Mouse (Mus musculus): ENCODE results near the gene Parvb. TPM values are rescaled to one million over a fixed set of nuclear protein-coding genes. Genes with fewer than 3 reads are reported as not detected.

Parvb gene
- total and polyA plus RNA-seq, 3 experiments = 4.8 to 58.0 TPM; not detected in 1

DNA sequence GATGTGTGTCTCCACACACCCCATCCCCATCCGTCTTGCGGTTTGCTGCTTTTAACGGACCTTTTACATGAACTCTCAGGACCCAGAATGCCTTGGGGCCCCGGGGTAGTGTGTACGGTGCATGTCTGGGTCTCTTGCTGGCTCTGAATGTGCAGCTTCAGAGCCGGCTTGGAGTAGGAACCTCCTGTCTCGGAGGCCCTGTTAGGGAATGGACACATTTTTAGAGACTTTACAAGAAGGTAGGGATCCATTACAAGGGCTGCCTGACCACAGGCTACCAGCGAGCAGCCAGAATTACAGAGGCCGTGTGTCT lies 81.7 kb downstream of the Parvb start:
- H3K79me2 ChIP-seq (ENCODE audit: control insufficient read depth, insufficient read depth, low read length, poor library complexity) = no peaks in the 10 kb centered on the region
- H3K27me3 ChIP-seq (ENCODE audit: control insufficient read depth in 1 of 2, insufficient read depth in 2 of 2, low read length in 2 of 2) = no peaks in the 10 kb centered on the region
- no peaks in the 10 kb centered on the region for H3K9me3 ChIP-seq (replicated peaks; ENCODE audit: insufficient read depth, low read length)
- no peak overlapping the region for H3K9ac ChIP-seq (ENCODE audit: control insufficient read depth, low read depth, low read length, poor library complexity, severe bottlenecking)
- no peak overlapping the region for H3K27ac ChIP-seq (ENCODE audit: control insufficient read depth, low read depth, low read length)
- TF ChIP-seq ZC3H11A (IDR thresholded peaks at IDR 0.05; ENCODE audit: low read depth, low read length) = no peak
- TF ChIP-seq NELFE (IDR thresholded peaks at IDR 0.05; ENCODE audit: low read depth, low read length) = no peak
- no peak for TF ChIP-seq ZMIZ1 (IDR thresholded peaks at IDR 0.05; ENCODE audit: low read depth, low read length)
- no peak for TF ChIP-seq MAX (IDR thresholded peaks at IDR 0.05; ENCODE audit: low read length)
- no peak for TF ChIP-seq POLR2AphosphoS5 (IDR thresholded peaks at IDR 0.05; ENCODE audit: borderline replicate concordance, low read depth, low read length)
- no peak for DNase-seq (ENCODE audit: low read depth, low spot score)
- no peaks in the 10 kb centered on the region; a peak in 1 of 4 replicates for H3K36me3 ChIP-seq (ENCODE audit: control insufficient read depth in 1 of 2, insufficient read depth in 2 of 2, low read length in 2 of 2)
- no peak overlapping the region for H3K4me3 ChIP-seq (ENCODE audit: control insufficient read depth in 1 of 2, insufficient read depth in 1 of 2, low read depth in 2 of 2, low read length in 2 of 2)
- peaks cover 2 to 6% of the 10 kb centered on the region in 2 experiments; a peak in 3 of 4 replicates for H3K4me1 ChIP-seq (ENCODE audit: control insufficient read depth in 1 of 2, insufficient read depth in 2 of 2, low read length in 2 of 2)

DNA sequence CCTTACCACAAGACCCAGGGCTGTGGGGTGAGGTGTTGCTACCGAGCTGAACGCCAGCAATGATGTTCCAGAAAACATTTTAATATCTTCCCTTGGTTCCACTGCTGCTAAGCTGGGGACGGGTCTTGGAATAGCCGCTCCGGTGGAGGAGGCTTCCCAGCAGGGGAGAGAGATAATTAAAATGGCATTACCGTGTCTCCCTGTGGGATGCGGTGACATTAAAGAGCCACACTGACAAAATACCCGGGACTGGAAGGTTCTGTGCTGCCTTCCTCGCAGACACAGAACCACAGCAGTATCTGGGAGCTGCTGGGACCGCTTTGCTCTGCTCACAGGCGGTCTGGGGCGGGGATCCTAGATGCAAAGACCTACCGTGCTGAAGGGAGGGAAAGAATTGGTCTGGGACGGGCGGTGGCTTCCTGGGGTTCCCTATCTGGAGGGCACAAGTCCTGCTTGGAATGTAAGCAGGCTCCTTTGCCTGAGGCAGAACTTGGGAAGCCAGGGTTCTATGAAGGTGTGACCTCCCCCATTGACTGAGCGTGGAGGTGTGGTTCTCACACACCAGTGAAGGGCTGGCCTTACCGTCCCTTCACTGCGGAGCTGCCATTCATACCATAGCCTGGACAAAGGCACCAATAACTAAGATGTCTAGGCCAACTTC lies 82.7 kb downstream of the Parvb start:
- DNase-seq (ENCODE audit: low read depth, low spot score) = no peak
- Histone ChIP-seq H3K9ac (ENCODE audit: control insufficient read depth, low read depth, low read length, poor library complexity, severe bottlenecking) (no peak overlapping the region), H3K9me3 (replicated peaks; ENCODE audit: insufficient read depth, low read length) (no peaks in the 10 kb centered on the region), H3K27ac (ENCODE audit: control insufficient read depth, low read depth, low read length) (no peak overlapping the region), H3K36me3 (ENCODE audit: control insufficient read depth in 1 of 2, insufficient read depth in 2 of 2, low read length in 2 of 2) (no peaks in the 10 kb centered on the region; a peak in 1 of 4 replicates), H3K4me3 (ENCODE audit: control insufficient read depth in 1 of 2, insufficient read depth in 1 of 2, low read depth in 2 of 2, low read length in 2 of 2) (no peak overlapping the region), H3K4me1 (ENCODE audit: control insufficient read depth in 1 of 2, insufficient read depth in 2 of 2, low read length in 2 of 2) (peaks cover 2 to 6% of the 10 kb centered on the region in 2 experiments; a peak in 3 of 4 replicates), H3K27me3 (ENCODE audit: control insufficient read depth in 1 of 2, insufficient read depth in 2 of 2, low read length in 2 of 2) (no peaks in the 10 kb centered on the region), H3K79me2 (ENCODE audit: control insufficient read depth, insufficient read depth, low read length, poor library complexity) (no peaks in the 10 kb centered on the region)
- no peak for TF ChIP-seq MXI1 (IDR thresholded peaks at IDR 0.05; ENCODE audit: low read depth, low read length)
- no peak for TF ChIP-seq MAX (IDR thresholded peaks at IDR 0.05; ENCODE audit: low read length)
- TF ChIP-seq ZC3H11A (IDR thresholded peaks at IDR 0.05; ENCODE audit: low read depth, low read length) = no peak
- TF ChIP-seq TAL1 (IDR thresholded peaks at IDR 0.05; ENCODE audit: low read length) = no peak
- no peak for TF ChIP-seq JUND (IDR thresholded peaks at IDR 0.05; ENCODE audit: low read depth, low read length)
- no peak for TF ChIP-seq CTCF (IDR thresholded peaks at IDR 0.05 in 2 of 3, conservative IDR thresholded peaks at IDR 0.05 in 1 of 3; ENCODE audit: control insufficient read depth in 1 of 3, insufficient read depth in 1 of 3, low read depth in 2 of 3, low read length in 3 of 3, poor library complexity in 1 of 3, severe bottlenecking in 1 of 3)
- TF ChIP-seq ZMIZ1 (IDR thresholded peaks at IDR 0.05; ENCODE audit: low read depth, low read length) = no peak
- TF ChIP-seq ELF1 (IDR thresholded peaks at IDR 0.05; ENCODE audit: low read depth, low read length) = no peak
- TF ChIP-seq BHLHE40 (IDR thresholded peaks at IDR 0.05; ENCODE audit: borderline replicate concordance, low read depth, low read length) = no peak

DNA sequence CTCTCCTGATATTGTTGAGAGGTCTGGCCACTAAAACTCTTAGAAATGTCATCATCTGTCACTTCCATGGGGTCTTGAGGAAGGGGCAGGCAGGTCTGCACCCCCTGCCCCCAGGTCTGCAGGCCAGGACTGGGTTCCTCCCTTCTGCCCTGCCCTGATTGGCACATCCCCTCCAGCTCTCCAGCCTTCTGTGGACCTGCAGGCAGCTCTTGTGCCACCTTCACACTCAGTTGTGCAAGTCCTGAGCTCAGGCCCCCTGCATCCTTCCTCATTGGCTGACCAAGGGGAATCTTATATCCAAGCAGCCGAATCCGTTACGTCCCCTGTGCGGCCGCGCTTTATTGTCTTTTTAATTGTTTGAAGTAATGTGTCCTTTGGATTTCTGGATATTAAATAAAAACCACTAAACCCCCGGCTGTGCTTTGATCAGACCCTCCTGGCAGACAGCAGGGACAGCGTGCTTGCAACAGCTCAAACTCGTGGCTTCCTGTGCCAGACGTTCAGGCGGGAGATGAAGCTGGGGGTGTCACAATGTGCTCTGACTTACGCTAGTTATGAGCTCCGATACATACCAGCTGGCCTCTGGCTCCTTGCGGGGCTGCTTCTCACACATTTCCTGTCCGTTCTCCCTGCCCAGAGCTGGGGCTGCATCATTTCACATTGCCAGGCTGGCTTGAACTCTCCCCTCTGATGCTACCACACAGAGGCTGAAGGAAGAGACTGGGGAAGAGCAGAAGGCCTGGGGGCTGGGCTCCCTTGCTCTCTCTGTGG lies 83.6 kb downstream of the Parvb start:
- Histone ChIP-seq H3K79me2 (ENCODE audit: control insufficient read depth, insufficient read depth, low read length, poor library complexity) (no peaks in the 10 kb centered on the region), H3K27ac (ENCODE audit: control insufficient read depth, low read depth, low read length) (no peak overlapping the region), H3K27me3 (ENCODE audit: control insufficient read depth in 1 of 2, insufficient read depth in 2 of 2, low read length in 2 of 2) (no peaks in the 10 kb centered on the region), H3K9ac (ENCODE audit: control insufficient read depth, low read depth, low read length, poor library complexity, severe bottlenecking) (no peak overlapping the region), H3K36me3 (ENCODE audit: control insufficient read depth in 1 of 2, insufficient read depth in 2 of 2, low read length in 2 of 2) (no peaks in the 10 kb centered on the region; a peak in 1 of 4 replicates), H3K4me1 (ENCODE audit: control insufficient read depth in 1 of 2, insufficient read depth in 2 of 2, low read length in 2 of 2) (peaks cover 2 to 6% of the 10 kb centered on the region in 2 experiments; a peak in 3 of 4 replicates), H3K9me3 (replicated peaks; ENCODE audit: insufficient read depth, low read length) (no peaks in the 10 kb centered on the region), H3K4me3 (ENCODE audit: control insufficient read depth in 1 of 2, insufficient read depth in 1 of 2, low read depth in 2 of 2, low read length in 2 of 2) (no peak overlapping the region)
- no peak for DNase-seq (ENCODE audit: low read depth, low spot score)
- TF ChIP-seq E2F4 (IDR thresholded peaks at IDR 0.05; ENCODE audit: borderline replicate concordance, low read depth, low read length) (no peak), USF1 (IDR thresholded peaks at IDR 0.05; ENCODE audit: low read depth, low read length) (no peak), POLR2AphosphoS2 (IDR thresholded peaks at IDR 0.05; ENCODE audit: low read length) (no peak), ZKSCAN1 (IDR thresholded peaks at IDR 0.05; ENCODE audit: low read depth, low read length) (no peak), MAX (IDR thresholded peaks at IDR 0.05; ENCODE audit: low read length) (no peak), TAL1 (IDR thresholded peaks at IDR 0.05; ENCODE audit: low read length) (no peak), MYC (IDR thresholded peaks at IDR 0.05; ENCODE audit: low read depth, low read length) (no peak), RCOR1 (IDR thresholded peaks at IDR 0.05; ENCODE audit: low read depth, low read length) (no peak), SMC3 (IDR thresholded peaks at IDR 0.05; ENCODE audit: low read depth, low read length) (no peak), TCF12 (IDR thresholded peaks at IDR 0.05; ENCODE audit: low read depth, low read length) (no peak), RAD21 (IDR thresholded peaks at IDR 0.05; ENCODE audit: low read depth, low read length) (no peak), MYB (IDR thresholded peaks at IDR 0.05; ENCODE audit: low read depth, low read length) (no peak), JUND (IDR thresholded peaks at IDR 0.05; ENCODE audit: low read depth, low read length) (no peak), EP300 (IDR thresholded peaks at IDR 0.05; ENCODE audit: low read depth in 1 of 2, low read length in 2 of 2) (no peak), POLR2A (IDR thresholded peaks at IDR 0.05; ENCODE audit: control insufficient read depth in 1 of 2, insufficient read depth in 1 of 2, low read depth in 1 of 2, low read length in 2 of 2, poor library complexity in 1 of 2) (no peak), ZC3H11A (IDR thresholded peaks at IDR 0.05; ENCODE audit: low read depth, low read length) (no peak), CHD2 (IDR thresholded peaks at IDR 0.05; ENCODE audit: low read length) (no peak)

All from MEL (cell line).